ENCODE assay signal across 12 mouse cellular contexts in the genomic region with DNA sequence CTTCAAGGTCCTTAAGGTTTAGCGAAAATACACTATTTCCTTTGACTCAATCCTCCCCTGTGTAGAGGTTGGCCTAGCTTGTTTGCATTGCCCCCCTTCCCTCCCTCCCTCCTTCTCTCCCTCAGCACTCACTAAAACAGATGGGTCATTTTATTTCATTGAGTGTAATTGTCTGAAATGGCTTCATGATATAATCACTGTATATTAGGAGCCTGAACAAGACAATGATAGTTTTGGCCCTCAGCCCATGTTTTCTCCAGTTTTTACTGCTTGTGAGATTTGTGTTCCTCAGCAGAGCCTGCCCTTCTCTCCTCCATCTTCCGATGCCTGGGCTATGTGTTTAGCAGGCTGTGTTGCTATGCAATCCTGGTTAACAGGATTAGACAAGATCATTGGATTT.
A peak's percentile ranks its signal among the peaks of the same experiment; 100 is the strongest.
DNase-seq lines count a peak whose midpoint lies in the region; ATAC-seq and TF ChIP-seq lines count a peak whose summit lies in the region.
"Had no signal": no experiment of that assay in that cellular context is flagged by ENCODE, and none has a peak within 500 bp of the region (broad histone marks: within the 10 kb centered on the region; RNA-seq: fewer than 3 reads in every experiment).

No protein-coding gene starts in this region.

- no peak overlapping the region for H3K4me3 ChIP-seq in hindbrain, postnatal 0 days (ENCODE audit: low read length)
- H3K4me3 ChIP-seq in hindbrain, embryonic 12.5 days, result no peak overlapping the region
- no peak overlapping the region for H3K4me3 ChIP-seq in lung, embryonic 16.5 days (ENCODE audit: low read length)
- H3K4me3 ChIP-seq in embryonic facial prominence, embryonic 14.5 days (ENCODE audit: low read depth, low read length), result no peak overlapping the region
- H3K4me3 ChIP-seq in limb, embryonic 14.5 days (replicated peaks; ENCODE audit: low read length), result no peak overlapping the region
- H3K4me3 ChIP-seq: embryonic facial prominence, embryonic 15.5 days had no signal

- H3K36me3 ChIP-seq in hindbrain, postnatal 0 days (ENCODE audit: insufficient read depth, low read length), result no peaks in the 10 kb centered on the region
- no peaks in the 10 kb centered on the region for H3K36me3 ChIP-seq in hindbrain, embryonic 12.5 days
- H3K36me3 ChIP-seq in lung, embryonic 16.5 days (ENCODE audit: control insufficient read depth, insufficient read depth, low read length), result no peaks in the 10 kb centered on the region
- H3K36me3 ChIP-seq in embryonic facial prominence, embryonic 14.5 days (ENCODE audit: control insufficient read depth, insufficient read depth, low read length), result no peaks in the 10 kb centered on the region
- H3K36me3 ChIP-seq in limb, embryonic 14.5 days (ENCODE audit: control insufficient read depth, insufficient read depth, low read length), result peaks cover under 1% of the 10 kb centered on the region; the same call in 1 of the 2 replicates
- H3K36me3 ChIP-seq: embryonic facial prominence, embryonic 15.5 days had no signal

- no peaks in the 10 kb centered on the region for H3K9me3 ChIP-seq in hindbrain, postnatal 0 days (ENCODE audit: low read length)
- no peaks in the 10 kb centered on the region for H3K9me3 ChIP-seq in hindbrain, embryonic 12.5 days (replicated peaks)
- no peaks in the 10 kb centered on the region for H3K9me3 ChIP-seq in lung, embryonic 16.5 days (ENCODE audit: control insufficient read depth, low read length)
- H3K9me3 ChIP-seq in embryonic facial prominence, embryonic 14.5 days (ENCODE audit: control insufficient read depth, low read length), result no peaks in the 10 kb centered on the region
- H3K9me3 ChIP-seq in limb, embryonic 14.5 days (ENCODE audit: control insufficient read depth, low read length), result no peaks in the 10 kb centered on the region
- H3K9me3 ChIP-seq: embryonic facial prominence, embryonic 15.5 days had no signal

- H3K27ac ChIP-seq in hindbrain, postnatal 0 days, result no peak overlapping the region
- no peak overlapping the region for H3K27ac ChIP-seq in hindbrain, embryonic 12.5 days
- peak overlapping the region; percentile 43 for H3K27ac ChIP-seq in lung, embryonic 16.5 days (ENCODE audit: low read length)
- H3K27ac ChIP-seq in embryonic facial prominence, embryonic 14.5 days (replicated peaks; ENCODE audit: low read depth, low read length), result no peak overlapping the region; the same call in 1 of the 2 replicates
- H3K27ac ChIP-seq in limb, embryonic 14.5 days (replicated peaks; ENCODE audit: low read depth, low read length), result no peak overlapping the region
- H3K27ac ChIP-seq: embryonic facial prominence, embryonic 15.5 days had no signal

- H3K9ac ChIP-seq in hindbrain, postnatal 0 days (replicated peaks; ENCODE audit: low read length), result no peak overlapping the region
- H3K9ac ChIP-seq in hindbrain, embryonic 12.5 days, result no peak overlapping the region
- no peak overlapping the region for H3K9ac ChIP-seq in lung, embryonic 16.5 days (ENCODE audit: low read length)
- H3K9ac ChIP-seq in embryonic facial prominence, embryonic 14.5 days (ENCODE audit: low read depth, low read length), result no peak overlapping the region
- no peak overlapping the region for H3K9ac ChIP-seq in limb, embryonic 14.5 days (ENCODE audit: low read depth, low read length, severe bottlenecking)
- H3K9ac ChIP-seq: embryonic facial prominence, embryonic 15.5 days had no signal

- peak; percentile 20 for DNase-seq in hindbrain, postnatal 0 days (ENCODE audit: low spot score)
- DNase-seq in lung, postnatal 25 days (ENCODE audit: low spot score), result no peak
- DNase-seq in embryonic facial prominence, embryonic 14.5 days (ENCODE audit: low spot score), result peak; percentile 79
- DNase-seq in limb, embryonic 14.5 days (ENCODE audit: low spot score), result peak; percentile 74
- DNase-seq in thymus, postnatal 4 days, result no peak
- DNase-seq: heart, adult 11 months had no signal

- ATAC-seq in hindbrain, postnatal 0 days, result 0 out of 2 replicates have a peak, but pooled peaks have one; percentile 29
- no peak for ATAC-seq in hindbrain, embryonic 12.5 days (ENCODE audit: low FRiP score)
- peak; percentile 92 for ATAC-seq in lung, embryonic 16.5 days (ENCODE audit: low read depth)
- peak; percentile 87 for ATAC-seq in embryonic facial prominence, embryonic 14.5 days (ENCODE audit: low read depth)
- peak; percentile 88 for ATAC-seq in limb, embryonic 14.5 days (ENCODE audit: low FRiP score, low read depth)
- no peak for ATAC-seq in monocyte, adult 5-6 weeks (replicated peaks; ENCODE audit: insufficient number of reproducible peaks, low FRiP score, low TSS enrichment, poor library complexity, severe bottlenecking)
- ATAC-seq: CD4-positive, CD25-positive, alpha-beta regulatory T cell, adult 4 months had no signal

- TF ChIP-seq CTCF in hindbrain, postnatal 0 days (IDR thresholded peaks at IDR 0.05; ENCODE audit: low read depth), result no peak

- H3K27me3 ChIP-seq in hindbrain, postnatal 0 days (ENCODE audit: insufficient read depth, low read length), result no peaks in the 10 kb centered on the region
- no peaks in the 10 kb centered on the region for H3K27me3 ChIP-seq in hindbrain, embryonic 12.5 days
- no peaks in the 10 kb centered on the region for H3K27me3 ChIP-seq in lung, embryonic 16.5 days (ENCODE audit: control insufficient read depth, insufficient read depth, low read depth, low read length)
- H3K27me3 ChIP-seq in embryonic facial prominence, embryonic 14.5 days (replicated peaks; ENCODE audit: control insufficient read depth, insufficient read depth, low read length), result no peaks in the 10 kb centered on the region
- no peaks in the 10 kb centered on the region for H3K27me3 ChIP-seq in limb, embryonic 14.5 days (ENCODE audit: control insufficient read depth, insufficient read depth, low read length)
- H3K27me3 ChIP-seq: embryonic facial prominence, embryonic 15.5 days had no signal

- H3K4me1 ChIP-seq in hindbrain, postnatal 0 days (ENCODE audit: insufficient read depth, low read length), result no peaks in the 10 kb centered on the region
- H3K4me1 ChIP-seq in hindbrain, embryonic 12.5 days, result no peaks in the 10 kb centered on the region
- H3K4me1 ChIP-seq in lung, embryonic 16.5 days (replicated peaks; ENCODE audit: control insufficient read depth, insufficient read depth, low read length), result 0 out of 2 replicates have a peak, but pooled peaks cover 4% of the 10 kb centered on the region
- H3K4me1 ChIP-seq in embryonic facial prominence, embryonic 14.5 days (ENCODE audit: control insufficient read depth, insufficient read depth, low read length), result 0 out of 2 replicates have a peak, but pooled peaks cover 9% of the 10 kb centered on the region
- H3K4me1 ChIP-seq in limb, embryonic 14.5 days (ENCODE audit: control insufficient read depth, insufficient read depth, low read length), result peaks cover 6% of the 10 kb centered on the region; the same call in 1 of the 2 replicates

- no peak for TF ChIP-seq POLR2A in limb, embryonic 14.5 days (IDR thresholded peaks at IDR 0.05; ENCODE audit: borderline replicate concordance, extremely low read depth, insufficient read depth, insufficient read length)

- H3K4me2 ChIP-seq in hindbrain, postnatal 0 days (ENCODE audit: low read depth, low read length), result no peak overlapping the region
- no peak overlapping the region for H3K4me2 ChIP-seq in hindbrain, embryonic 12.5 days (replicated peaks)
- no peak overlapping the region for H3K4me2 ChIP-seq in lung, embryonic 16.5 days (ENCODE audit: low read depth, low read length)
- no peak overlapping the region for H3K4me2 ChIP-seq in embryonic facial prominence, embryonic 14.5 days (ENCODE audit: low read depth, low read length)
- no peak overlapping the region for H3K4me2 ChIP-seq in limb, embryonic 14.5 days (replicated peaks; ENCODE audit: low read depth, low read length, severe bottlenecking)
- H3K4me2 ChIP-seq: embryonic facial prominence, embryonic 15.5 days; liver, embryonic 11.5 days had no signal

- 56% methylated on average over 2 of the region's 2 CpGs for WGBS in hindbrain, postnatal 0 days
- WGBS in hindbrain, embryonic 12.5 days, result 85% methylated on average over 2 of the region's 2 CpGs
- WGBS in lung, embryonic 16.5 days, result 24% methylated on average over 2 of the region's 2 CpGs
- WGBS in embryonic facial prominence, embryonic 14.5 days, result 50% methylated on average over 2 of the region's 2 CpGs
- 49% methylated on average over 2 of the region's 2 CpGs for WGBS in limb, embryonic 14.5 days

Comparison
In these comparisons a context has a peak if more than half of its experiments do, and no peak if none do; other contexts are left out.
1. ATAC-seq: peak in hindbrain, postnatal 0 days (single experiment), lung, embryonic 16.5 days (single experiment), embryonic facial prominence, embryonic 14.5 days (single experiment) and limb, embryonic 14.5 days (single experiment); none in hindbrain, embryonic 12.5 days (single experiment) and monocyte, adult 5-6 weeks (single experiment).
2. DNase-seq: peak in hindbrain, postnatal 0 days (single experiment), embryonic facial prominence, embryonic 14.5 days (single experiment) and limb, embryonic 14.5 days (single experiment); none in lung, postnatal 25 days (single experiment) and thymus, postnatal 4 days (single experiment).